Mouse (Mus musculus) adrenal gland, postnatal 14 days (tissue): ENCODE measurements around the gene Nup98. TPM values are rescaled to one million over a fixed set of nuclear protein-coding genes. Genes with fewer than 3 reads are reported as not detected.
A peak's percentile ranks its signal among the peaks of the same experiment; 100 is the strongest.

Source experiments
- DNase-seq: peaks from one replicate; pipeline ENCODE4 v3.0.0; 2021; ENCODE audit warnings: mixed read lengths
- total RNA-seq: library from RNA; stranded (reverse); gene quantifications from 2 replicates; pipeline ENCODE4 v1.2.3, GENCODE M21; 2021

The Nup98 gene
- total RNA-seq, 1 experiment from 2014 or later = 61.3 TPM

- DNase-seq = peak; percentile 71
Measured at GRCm38 (mm10) chr7:102229814-102230213, 19.8 kb upstream of the Nup98 start.

GRCm38 (mm10) chr7:102228049-102228670 lies 18.2 kb upstream of the Nup98 start:
- DNase-seq = no peak

- DNase-seq = no peak
Measured at GRCm38 (mm10) chr7:102226051-102226450, 16.1 kb upstream of the Nup98 start.

- peak; percentile 79 for DNase-seq
Measured at GRCm38 (mm10) chr7:102223883-102224738, 14.1 kb upstream of the Nup98 start.

- peak; percentile 83 for DNase-seq
Measured at GRCm38 (mm10) chr7:102222830-102223556, 13.0 kb upstream of the Nup98 start.

- DNase-seq = peak; percentile 70
Measured at GRCm38 (mm10) chr7:102222336-102222735, 12.4 kb upstream of the Nup98 start.

- DNase-seq = no peak
Measured at GRCm38 (mm10) chr7:102221899-102222298, 11.9 kb upstream of the Nup98 start.

GRCm38 (mm10) chr7:102211071-102211470 lies 1.1 kb upstream of the Nup98 start:
- DNase-seq = no peak

GRCm38 (mm10) chr7:102208806-102209363 lies 1.1 kb downstream of the Nup98 start:
- DNase-seq = no peak

GRCm38 (mm10) chr7:102205646-102206045 lies 4.3 kb downstream of the Nup98 start:
- no peak for DNase-seq

GRCm38 (mm10) chr7:102204296-102204857 lies 5.6 kb downstream of the Nup98 start:
- DNase-seq = no peak

- DNase-seq = no peak
Measured at GRCm38 (mm10) chr7:102200996-102201785, 8.8 kb downstream of the Nup98 start.

- no peak for DNase-seq
Measured at GRCm38 (mm10) chr7:102200576-102200975, 9.4 kb downstream of the Nup98 start.

- no peak for DNase-seq
Measured at GRCm38 (mm10) chr7:102192356-102192755, 17.6 kb downstream of the Nup98 start.

GRCm38 (mm10) chr7:102183849-102184248 lies 26.1 kb downstream of the Nup98 start:
- DNase-seq = no peak

GRCm38 (mm10) chr7:102170300-102170699 lies 39.7 kb downstream of the Nup98 start:
- no peak for DNase-seq

GRCm38 (mm10) chr7:102153691-102154090 lies 56.3 kb downstream of the Nup98 start:
- DNase-seq = peak; percentile 36

- no peak for DNase-seq
Measured at GRCm38 (mm10) chr7:102137898-102138297, 72.1 kb downstream of the Nup98 start.

GRCm38 (mm10) chr7:102137464-102137863 lies 72.5 kb downstream of the Nup98 start:
- DNase-seq = peak; percentile 56

- no peak for DNase-seq
Measured at GRCm38 (mm10) chr7:102132395-102132794, 77.6 kb downstream of the Nup98 start.

GRCm38 (mm10) chr7:102120326-102120725 lies 89.7 kb downstream of the Nup98 start:
- DNase-seq = no peak
